Mouse (Mus musculus) embryonic facial prominence, embryonic 11.5 days (tissue): ENCODE results near the gene Ankrd42. TPM values are rescaled to one million over a fixed set of nuclear protein-coding genes. Genes with fewer than 3 reads are reported as not detected.
A peak's percentile ranks its signal among the peaks of the same experiment; 100 is the strongest.

Experiments used
- ATAC-seq: fragments of 200-750 bp; cut with Nextera tagmentation; replicated peaks from 2 replicates; pipeline ENCODE4 v1.8.0; 2017; ENCODE audit warnings: low read depth; ENCODE audit not compliant: insufficient number of reproducible peaks, low FRiP score, low TSS enrichment
- DNase-seq: peaks from one replicate; pipeline ENCODE4 v3.0.0-alpha.2; 2015; ENCODE audit warnings: low spot score
- H3K27ac ChIP-seq: fragments of 300-500 bp; sonication (generic); replicated peaks from 2 replicates; pipeline ENCODE4 v1.5.1; 2014; ENCODE audit warnings: mild to moderate bottlenecking, low read depth, low read length, control low read depth
- H3K27me3 ChIP-seq: fragments of 300-500 bp; sonication (generic); 2 replicates; pipeline ENCODE4 v1.6.1; 2014; ENCODE audit warnings: mild to moderate bottlenecking, low read length, moderate library complexity, mixed read lengths; ENCODE audit not compliant: control insufficient read depth, insufficient read depth
- H3K36me3 ChIP-seq: fragments of 300-500 bp; sonication (generic); replicated peaks from 2 replicates; pipeline ENCODE4 v1.6.1; 2014; ENCODE audit warnings: low read depth, mild to moderate bottlenecking, low read length, moderate library complexity, mixed read lengths; ENCODE audit not compliant: control insufficient read depth, insufficient read depth
- H3K4me1 ChIP-seq: fragments of 300-500 bp; sonication (generic); 2 replicates; pipeline ENCODE4 v1.6.1; 2014; ENCODE audit warnings: low read length, mixed read lengths; ENCODE audit not compliant: control insufficient read depth, insufficient read depth
- H3K4me2 ChIP-seq: fragments of 300-500 bp; sonication (generic); 2 replicates; pipeline ENCODE4 v1.6.1; 2014; ENCODE audit warnings: low read depth, mild to moderate bottlenecking, control low read depth, low read length, moderate library complexity
- H3K4me3 ChIP-seq: fragments of 300-500 bp; sonication (generic); 2 replicates; pipeline ENCODE4 v1.5.1; 2014; ENCODE audit warnings: low read depth, low read length, control low read depth
- H3K9ac ChIP-seq: fragments of 300-500 bp; sonication (generic); replicated peaks from 2 replicates; pipeline ENCODE4 v1.6.1; 2014; ENCODE audit warnings: mild to moderate bottlenecking, control low read depth, low read length
- H3K9me3 ChIP-seq: fragments of 300-500 bp; sonication (generic); replicated peaks from 2 replicates; pipeline ENCODE4 v1.6.1; 2016; ENCODE audit warnings: mild to moderate bottlenecking, low read length, inconsistent platforms, mixed read lengths; ENCODE audit not compliant: control insufficient read depth
- WGBS: fragments of 180-500 bp; shearing (Covaris S2); extraction: QIAGEN DNeasy Blood & Tissue Kit; methylation state at CpG from one replicate; pipeline ENCODE4 v1.1.7; 2014; 5-methylcytosine and 5-hydroxymethylcytosine counted together
- polyA plus RNA-seq: library from polyadenylated mRNA; unstranded; fragments of >200 nt; fragmentation: Nextera tagmentation; extraction: Ambion mirVana; gene quantifications from 2 replicates; pipeline ENCODE4 v1.2.1, GENCODE M21; 2014

Gene Ankrd42
- polyA plus RNA-seq, 1 experiment from 2014 or later, result 6.9 TPM

DNA sequence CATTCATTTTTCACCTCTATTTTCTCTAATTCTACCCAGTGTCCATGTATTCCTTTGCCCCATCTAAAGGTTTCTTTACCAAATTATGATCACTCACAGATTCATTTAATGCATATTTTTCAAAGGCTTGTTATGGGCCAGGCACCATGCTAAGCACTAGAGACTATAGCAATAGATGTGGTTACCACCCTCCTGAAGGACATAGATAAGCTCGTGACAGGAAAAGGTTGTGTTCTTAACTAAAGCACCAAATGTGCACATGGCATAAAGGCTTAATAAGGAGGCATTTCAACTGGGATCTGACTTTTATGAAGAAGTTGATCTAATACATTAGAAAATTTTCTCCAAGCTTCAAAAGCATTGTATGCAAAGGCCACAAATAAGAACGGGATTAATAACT is 78.2 kb downstream of the Ankrd42 start:
- no peak for ATAC-seq
- Histone ChIP-seq H3K9ac (no peak overlapping the region), H3K4me1 (no peaks in the 10 kb centered on the region), H3K4me3 (no peak overlapping the region), H3K27me3 (no peaks in the 10 kb centered on the region), H3K4me2 (no peak overlapping the region), H3K9me3 (no peaks in the 10 kb centered on the region), H3K36me3 (no peaks in the 10 kb centered on the region), H3K27ac (no peak overlapping the region)
- no peak for DNase-seq
- WGBS, result 91% methylated on average over 2 of the region's 2 CpGs

DNA sequence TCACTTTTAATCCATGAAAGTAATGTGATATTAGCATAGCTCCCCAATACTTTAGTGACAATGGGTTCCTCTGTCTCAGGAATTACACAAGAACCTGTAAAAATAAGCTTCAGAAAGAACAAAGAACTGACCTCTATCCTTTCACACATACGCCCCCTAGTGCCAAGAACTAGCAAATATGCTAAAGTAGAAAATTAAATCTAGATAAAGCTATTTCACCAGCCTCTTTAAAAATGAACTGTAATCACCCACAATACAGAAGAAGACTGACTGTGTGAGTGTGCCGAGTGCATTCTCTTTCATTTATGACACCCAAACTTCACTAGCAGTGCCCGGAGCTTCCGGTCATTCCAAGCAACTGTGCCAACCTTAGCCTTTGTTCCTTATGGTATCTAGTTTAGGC is 86.0 kb downstream of the Ankrd42 start:
- no peaks in the 10 kb centered on the region for H3K4me1 ChIP-seq
- H3K36me3 ChIP-seq, result no peaks in the 10 kb centered on the region
- H3K9me3 ChIP-seq, result no peaks in the 10 kb centered on the region
- no peak overlapping the region for H3K9ac ChIP-seq
- DNase-seq (peak; percentile 84), ATAC-seq (no peak; the same call in 1 of the 2 replicates)
- no peak overlapping the region for H3K27ac ChIP-seq
- H3K27me3 ChIP-seq, result no peaks in the 10 kb centered on the region
- 63% methylated on average over 4 of the region's 4 CpGs for WGBS
- H3K4me2 ChIP-seq, result no peak overlapping the region
- H3K4me3 ChIP-seq, result no peak overlapping the region

DNA sequence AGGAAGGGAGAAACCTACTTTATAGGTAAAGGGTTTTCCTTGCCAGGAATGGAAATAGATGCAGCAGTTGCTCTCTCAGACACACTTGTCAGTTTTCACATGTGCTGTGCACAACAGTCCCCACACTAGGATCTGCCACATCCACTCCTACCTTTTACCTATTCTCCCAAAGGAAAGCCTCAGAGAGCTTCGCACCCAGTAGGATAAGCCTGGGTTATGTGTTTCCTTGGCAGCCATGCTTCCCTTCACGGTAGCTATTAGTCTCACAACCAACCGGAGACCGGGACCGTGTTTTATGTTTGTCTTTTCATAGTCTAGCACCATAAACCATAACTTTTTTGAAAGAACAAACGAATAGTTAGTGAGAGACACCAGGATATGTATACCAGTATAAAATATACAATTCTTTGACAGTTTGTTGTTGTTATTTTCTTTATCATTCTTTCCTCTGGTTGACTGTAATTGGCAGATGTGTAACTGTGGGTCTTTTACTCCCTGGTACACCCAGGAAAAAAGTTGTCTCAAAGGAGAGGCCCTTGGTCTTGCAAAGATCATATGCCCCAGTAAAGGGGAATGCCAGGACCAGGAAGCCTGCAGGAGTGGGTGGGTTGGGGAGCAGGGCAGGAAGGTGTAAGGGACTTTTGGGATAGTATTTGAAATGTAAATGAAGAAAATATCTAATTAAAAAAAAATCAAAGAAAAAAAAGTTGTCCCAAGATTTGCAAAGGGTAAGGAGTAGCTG is 86.5 kb downstream of the Ankrd42 start:
- Histone ChIP-seq H3K27ac (no peak overlapping the region), H3K36me3 (no peaks in the 10 kb centered on the region), H3K4me3 (no peak overlapping the region), H3K4me1 (no peaks in the 10 kb centered on the region), H3K4me2 (no peak overlapping the region), H3K9me3 (no peaks in the 10 kb centered on the region), H3K9ac (no peak overlapping the region), H3K27me3 (no peaks in the 10 kb centered on the region)
- WGBS, result 87% methylated on average over 6 of the region's 6 CpGs
- ATAC-seq (0 out of 2 replicates have a peak, but pooled peaks have one; percentile 48), DNase-seq (no peak)

DNA sequence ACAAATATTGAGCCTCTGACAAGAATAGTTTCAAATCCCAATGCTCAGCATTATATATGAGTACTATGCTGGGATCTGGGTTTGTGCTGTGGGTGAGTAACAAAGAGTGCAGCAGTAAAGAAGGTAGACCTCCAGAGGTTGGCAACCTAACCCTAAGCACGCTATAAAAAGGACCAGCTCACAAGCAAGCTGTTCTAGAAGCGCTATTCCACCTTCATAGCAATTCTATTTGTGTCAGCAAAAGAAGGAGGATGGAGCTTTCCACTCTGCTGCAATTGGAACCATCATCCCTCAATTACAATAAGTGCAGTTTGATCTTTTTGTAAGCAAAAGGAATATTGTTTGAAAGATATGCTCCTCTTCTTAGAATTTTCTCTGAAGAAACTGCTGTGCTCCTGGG is 90.2 kb downstream of the Ankrd42 start:
- H3K9ac ChIP-seq, result no peak overlapping the region
- DNase-seq (no peak), ATAC-seq (no peak)
- WGBS, result 73% methylated on average over 2 of the region's 2 CpGs
- no peak overlapping the region for H3K4me3 ChIP-seq
- no peaks in the 10 kb centered on the region for H3K27me3 ChIP-seq
- no peaks in the 10 kb centered on the region for H3K36me3 ChIP-seq
- H3K4me2 ChIP-seq, result no peak overlapping the region
- H3K4me1 ChIP-seq, result no peaks in the 10 kb centered on the region
- no peaks in the 10 kb centered on the region for H3K9me3 ChIP-seq
- no peak overlapping the region for H3K27ac ChIP-seq

DNA sequence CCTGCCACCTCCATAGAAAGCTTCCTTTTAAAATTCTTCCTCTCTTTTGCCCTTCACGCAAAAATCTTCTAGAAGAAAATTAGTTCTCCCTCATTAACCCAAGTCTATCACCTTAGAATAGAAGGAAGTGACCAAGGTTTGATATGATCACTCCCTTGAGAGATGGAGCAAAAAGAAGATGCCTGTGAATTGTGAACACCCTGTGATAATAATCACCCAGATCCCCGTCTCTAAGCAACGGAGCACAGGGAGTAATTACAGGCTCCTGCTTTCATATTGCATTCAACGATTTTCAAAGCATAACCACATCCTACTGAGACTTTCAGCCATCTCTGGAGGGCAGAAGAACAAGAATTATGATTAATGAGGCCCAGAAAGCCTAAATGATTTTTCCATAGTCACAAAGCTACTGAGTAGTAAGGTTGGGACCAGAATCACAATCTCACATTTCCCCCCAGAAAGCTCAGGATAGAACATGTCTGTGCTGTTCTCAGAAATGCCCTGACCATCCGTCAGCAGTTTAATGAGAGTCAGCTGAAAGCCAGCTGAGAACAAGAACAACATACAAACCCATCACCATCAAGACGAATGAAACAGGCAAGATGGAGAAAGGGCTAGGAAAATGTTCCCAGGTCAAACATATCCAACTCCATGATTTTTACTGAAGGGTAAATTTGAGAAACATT is 104.4 kb downstream of the Ankrd42 start:
- no peak for ATAC-seq
- no peaks in the 10 kb centered on the region for H3K36me3 ChIP-seq
- no peak overlapping the region for H3K4me3 ChIP-seq
- H3K27ac ChIP-seq, result no peak overlapping the region
- no peaks in the 10 kb centered on the region for H3K4me1 ChIP-seq
- no peak overlapping the region for H3K9ac ChIP-seq
- H3K9me3 ChIP-seq, result no peaks in the 10 kb centered on the region
- H3K27me3 ChIP-seq, result no peaks in the 10 kb centered on the region
- WGBS, result 50% methylated on average over 6 of the region's 6 CpGs
- H3K4me2 ChIP-seq, result no peak overlapping the region
- DNase-seq, result no peak

Other genes with a start within 250 kb of the Ankrd42 start
- gene Ccdc90b, start 76.0 kb downstream of the Ankrd42 start, polyA plus RNA-seq, result 70.8 and 76.0 TPM in 2 replicates
- 24.0 and 24.1 TPM in 2 replicates for gene Pcf11, start 32.8 kb upstream of the Ankrd42 start, polyA plus RNA-seq
- 21.4 and 23.8 TPM in 2 replicates for gene Rab30, start 104.5 kb upstream of the Ankrd42 start, polyA plus RNA-seq
- gene Ddias, start 237.1 kb upstream of the Ankrd42 start, polyA plus RNA-seq, result 25.4 and 29.7 TPM in 2 replicates
- gene Prcp, start 237.3 kb upstream of the Ankrd42 start, polyA plus RNA-seq, result 20.5 and 21.2 TPM in 2 replicates